Mouse (Mus musculus): Measurements from ENCODE around the gene Ngdn.

The Ngdn gene

GRCm38 (mm10) chr14:55003878-55004855 is 11.1 kb upstream of the Ngdn start:
- H3K9me3 ChIP-seq (ENCODE audit: low read length) = no peaks in the 10 kb centered on the region
- H3K4me3 ChIP-seq (replicated peaks; ENCODE audit: low read length) = no peak overlapping the region
- TF ChIP-seq CTCF (conservative IDR thresholded peaks at IDR 0.05; ENCODE audit: low read length) = no peak
- TF ChIP-seq NANOG (IDR thresholded peaks at IDR 0.05; ENCODE audit: borderline replicate concordance, low read length) = no peak
- no peak for TF ChIP-seq POU5F1 (IDR thresholded peaks at IDR 0.05; ENCODE audit: borderline replicate concordance, low read length)
- H3K36me3 ChIP-seq (ENCODE audit: insufficient read depth, low read length) = no peaks in the 10 kb centered on the region
- H3K27me3 ChIP-seq (ENCODE audit: insufficient read depth, low read length) = 0 out of 2 replicates have a peak, but pooled peaks cover 6% of the 10 kb centered on the region
- H3K4me1 ChIP-seq (replicated peaks; ENCODE audit: low read depth, low read length) = peaks cover 24% of the 10 kb centered on the region

GRCm38 (mm10) chr14:55005506-55005905 is 9.7 kb upstream of the Ngdn start:
- Histone ChIP-seq H3K27me3 (ENCODE audit: insufficient read depth, low read length) (0 out of 2 replicates have a peak, but pooled peaks cover 4% of the 10 kb centered on the region), H3K4me3 (replicated peaks; ENCODE audit: low read length) (no peak overlapping the region), H3K36me3 (ENCODE audit: insufficient read depth, low read length) (no peaks in the 10 kb centered on the region), H3K4me1 (replicated peaks; ENCODE audit: low read depth, low read length) (peaks cover 24% of the 10 kb centered on the region), H3K9me3 (ENCODE audit: low read length) (no peaks in the 10 kb centered on the region)
- no peak for TF ChIP-seq CTCF (conservative IDR thresholded peaks at IDR 0.05; ENCODE audit: low read length)
- TF ChIP-seq POU5F1 (IDR thresholded peaks at IDR 0.05; ENCODE audit: borderline replicate concordance, low read length) = no peak
- no peak for TF ChIP-seq NANOG (IDR thresholded peaks at IDR 0.05; ENCODE audit: borderline replicate concordance, low read length)

DNA sequence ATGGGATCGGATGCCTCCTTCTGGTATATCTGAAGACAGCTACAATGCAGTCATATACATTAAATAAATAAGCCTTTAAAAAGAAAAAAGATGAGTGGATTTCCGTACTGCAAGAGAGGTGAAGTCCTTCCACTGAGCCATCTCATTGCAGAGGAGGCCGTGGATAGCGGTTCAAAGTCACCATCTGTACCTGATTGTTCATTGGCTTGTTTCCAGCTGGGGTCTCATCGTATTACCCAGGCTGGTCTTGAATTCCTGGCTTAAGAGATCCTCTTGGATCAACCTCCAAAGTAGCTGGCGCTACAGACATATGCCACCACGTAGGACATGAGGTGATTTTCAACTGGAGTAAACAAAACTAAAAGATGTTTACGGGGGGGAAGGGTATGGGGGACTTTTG is 9.3 kb upstream of the Ngdn start:
- TF ChIP-seq CTCF (conservative IDR thresholded peaks at IDR 0.05; ENCODE audit: low read length) (no peak), NANOG (IDR thresholded peaks at IDR 0.05; ENCODE audit: borderline replicate concordance, low read length) (no peak), POU5F1 (IDR thresholded peaks at IDR 0.05; ENCODE audit: borderline replicate concordance, low read length) (no peak)

GRCm38 (mm10) chr14:55006541-55006940 is 8.7 kb upstream of the Ngdn start:
- no peak for TF ChIP-seq CTCF (conservative IDR thresholded peaks at IDR 0.05; ENCODE audit: low read length)
- no peak for TF ChIP-seq POU5F1 (IDR thresholded peaks at IDR 0.05; ENCODE audit: borderline replicate concordance, low read length)
- TF ChIP-seq NANOG (IDR thresholded peaks at IDR 0.05; ENCODE audit: borderline replicate concordance, low read length) = no peak
- H3K4me1 ChIP-seq (replicated peaks; ENCODE audit: low read depth, low read length) = peaks cover 24% of the 10 kb centered on the region
- no peak overlapping the region for H3K4me3 ChIP-seq (replicated peaks; ENCODE audit: low read length)
- H3K27me3 ChIP-seq (ENCODE audit: insufficient read depth, low read length) = no peaks in the 10 kb centered on the region
- no peaks in the 10 kb centered on the region for H3K9me3 ChIP-seq (ENCODE audit: low read length)
- no peaks in the 10 kb centered on the region for H3K36me3 ChIP-seq (ENCODE audit: insufficient read depth, low read length)

More for the DNA sequence above, 9.3 kb upstream of the Ngdn start:
- no peaks in the 10 kb centered on the region for H3K27me3 ChIP-seq (ENCODE audit: insufficient read depth, low read length)
- no peaks in the 10 kb centered on the region for H3K36me3 ChIP-seq (ENCODE audit: insufficient read depth, low read length)
- no peak overlapping the region for H3K4me3 ChIP-seq (replicated peaks; ENCODE audit: low read length)
- H3K4me1 ChIP-seq (replicated peaks; ENCODE audit: low read depth, low read length) = peaks cover 24% of the 10 kb centered on the region
- H3K9me3 ChIP-seq (ENCODE audit: low read length) = no peaks in the 10 kb centered on the region

DNA sequence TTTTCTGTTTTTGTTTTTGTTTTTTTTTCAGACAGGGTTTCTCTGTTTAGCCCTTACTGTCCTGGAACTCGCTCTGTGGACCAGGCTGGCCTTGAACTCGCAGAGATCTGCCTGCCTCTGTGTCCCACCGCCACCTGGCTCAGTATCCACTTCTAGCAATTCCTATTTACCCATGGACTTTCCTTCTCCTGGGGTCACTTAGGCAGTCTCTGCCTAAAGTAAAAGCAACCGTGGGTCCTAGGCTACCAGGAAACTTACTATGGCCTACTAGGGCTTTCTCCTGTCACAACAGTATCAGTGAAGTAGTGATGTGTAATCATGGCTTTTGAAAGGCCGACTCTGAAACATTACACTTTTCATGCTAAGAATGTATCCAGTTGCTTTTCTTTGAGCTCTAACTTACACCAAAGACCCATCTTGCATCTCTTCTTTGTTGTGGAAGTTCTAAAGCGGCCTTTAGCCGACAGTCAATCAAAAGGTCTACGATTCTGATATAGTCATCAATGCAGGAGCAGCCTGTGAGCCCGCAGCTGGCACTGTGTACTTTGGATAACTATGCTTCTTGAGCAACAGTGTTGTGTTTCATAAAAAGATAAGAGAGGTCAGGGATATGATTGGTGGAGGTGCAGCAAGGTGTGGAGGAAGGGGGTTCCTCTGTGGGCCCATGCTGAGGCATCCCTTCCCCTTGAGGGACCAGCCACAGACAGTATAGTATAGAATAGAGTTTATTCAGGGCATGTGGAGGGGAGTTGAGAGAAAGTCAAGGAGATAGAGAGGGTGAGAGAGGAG is 7.9 kb upstream of the Ngdn start:
- TF ChIP-seq POU5F1 (IDR thresholded peaks at IDR 0.05; ENCODE audit: borderline replicate concordance, low read length) = no peak
- TF ChIP-seq CTCF (conservative IDR thresholded peaks at IDR 0.05; ENCODE audit: low read length) = no peak
- TF ChIP-seq NANOG (IDR thresholded peaks at IDR 0.05; ENCODE audit: borderline replicate concordance, low read length) = no peak
- Histone ChIP-seq H3K4me1 (replicated peaks; ENCODE audit: low read depth, low read length) (peaks cover 20% of the 10 kb centered on the region), H3K27me3 (ENCODE audit: insufficient read depth, low read length) (no peaks in the 10 kb centered on the region), H3K36me3 (ENCODE audit: insufficient read depth, low read length) (no peaks in the 10 kb centered on the region), H3K4me3 (replicated peaks; ENCODE audit: low read length) (no peak overlapping the region), H3K9me3 (ENCODE audit: low read length) (no peaks in the 10 kb centered on the region)

DNA sequence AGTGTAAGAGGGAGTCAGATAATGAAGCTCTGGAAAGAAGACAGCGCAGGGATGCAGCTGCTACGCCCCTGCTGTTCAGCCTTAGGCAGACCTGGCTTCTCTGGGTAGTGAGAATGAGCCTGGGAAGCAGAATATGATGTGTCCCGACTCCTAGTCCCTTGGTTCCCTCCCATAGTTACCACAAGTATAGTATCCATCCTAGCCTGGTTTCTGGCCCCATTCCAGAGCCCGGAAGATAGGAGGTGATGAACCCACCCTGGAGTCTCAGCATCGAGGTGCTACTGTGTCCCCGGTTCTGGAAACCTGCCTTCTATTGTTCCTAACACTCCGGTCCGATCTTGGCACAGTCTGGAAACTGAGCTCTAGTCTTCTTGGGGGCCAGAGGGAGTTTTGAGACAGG is 6.8 kb upstream of the Ngdn start:
- TF ChIP-seq CTCF (conservative IDR thresholded peaks at IDR 0.05; ENCODE audit: low read length) (no peak), NANOG (IDR thresholded peaks at IDR 0.05; ENCODE audit: borderline replicate concordance, low read length) (no peak), POU5F1 (IDR thresholded peaks at IDR 0.05; ENCODE audit: borderline replicate concordance, low read length) (no peak)
- Histone ChIP-seq H3K9me3 (ENCODE audit: low read length) (no peaks in the 10 kb centered on the region), H3K4me1 (replicated peaks; ENCODE audit: low read depth, low read length) (peaks cover 13% of the 10 kb centered on the region), H3K4me3 (replicated peaks; ENCODE audit: low read length) (no peak overlapping the region), H3K36me3 (ENCODE audit: insufficient read depth, low read length) (no peaks in the 10 kb centered on the region), H3K27me3 (ENCODE audit: insufficient read depth, low read length) (no peaks in the 10 kb centered on the region)

DNA sequence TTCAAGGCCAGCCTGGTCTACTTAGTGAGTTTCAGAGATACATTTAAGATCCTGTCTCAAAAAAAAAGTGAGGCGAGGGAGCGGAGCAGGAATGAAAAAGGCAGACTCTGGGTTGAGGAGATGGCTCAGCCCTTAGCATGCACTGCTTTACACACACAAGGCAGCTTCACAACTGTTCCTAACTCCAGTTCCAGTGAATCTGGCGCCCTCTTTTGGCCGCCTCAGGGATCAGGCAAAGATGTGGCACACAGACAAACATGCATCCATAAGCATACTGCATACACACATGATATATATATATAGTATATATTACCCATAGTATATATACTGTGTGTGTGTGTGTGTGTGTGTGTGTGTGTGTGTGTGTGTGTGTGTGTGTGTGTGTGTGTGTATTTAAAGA is 4.1 kb upstream of the Ngdn start:
- no peak for TF ChIP-seq POU5F1 (IDR thresholded peaks at IDR 0.05; ENCODE audit: borderline replicate concordance, low read length)
- peak; percentile 56 for TF ChIP-seq CTCF (conservative IDR thresholded peaks at IDR 0.05; ENCODE audit: low read length)
- Histone ChIP-seq H3K9me3 (ENCODE audit: low read length) (no peaks in the 10 kb centered on the region), H3K4me3 (replicated peaks; ENCODE audit: low read length) (no peak overlapping the region), H3K4me1 (replicated peaks; ENCODE audit: low read depth, low read length) (peaks cover 3% of the 10 kb centered on the region), H3K27me3 (ENCODE audit: insufficient read depth, low read length) (no peaks in the 10 kb centered on the region), H3K36me3 (ENCODE audit: insufficient read depth, low read length) (no peaks in the 10 kb centered on the region)

DNA sequence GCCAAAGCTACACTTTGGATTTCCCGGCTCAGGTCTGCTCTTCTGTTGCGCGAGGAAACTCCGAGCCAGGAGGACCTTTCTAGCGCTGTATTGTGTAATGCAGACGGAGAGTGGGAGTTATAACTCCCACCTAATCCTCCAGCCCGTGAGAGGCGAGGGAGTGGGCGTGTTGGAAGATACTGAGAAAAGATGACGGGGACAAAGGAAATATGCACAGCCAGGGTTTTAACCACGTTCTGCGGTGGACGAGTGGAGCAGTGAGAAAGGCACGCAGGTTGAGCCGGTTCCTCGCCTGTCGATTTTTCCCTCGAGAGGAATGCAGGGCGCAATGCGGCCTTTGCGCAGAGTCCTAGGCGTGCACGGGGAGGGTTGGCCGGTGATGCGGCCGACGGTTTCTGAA is 663 bp upstream of the Ngdn start:
- Histone ChIP-seq H3K9me3 (ENCODE audit: low read length) (no peaks in the 10 kb centered on the region), H3K27me3 (ENCODE audit: insufficient read depth, low read length) (no peaks in the 10 kb centered on the region), H3K4me3 (replicated peaks; ENCODE audit: low read length) (peak overlapping the region; percentile 92), H3K4me1 (replicated peaks; ENCODE audit: low read depth, low read length) (peaks cover 9% of the 10 kb centered on the region), H3K36me3 (ENCODE audit: insufficient read depth, low read length) (peaks cover 25% of the 10 kb centered on the region)
- no peak for TF ChIP-seq POU5F1 (IDR thresholded peaks at IDR 0.05; ENCODE audit: borderline replicate concordance, low read length)
- TF ChIP-seq NANOG (IDR thresholded peaks at IDR 0.05; ENCODE audit: borderline replicate concordance, low read length) = no peak
- no peak for TF ChIP-seq CTCF (conservative IDR thresholded peaks at IDR 0.05; ENCODE audit: low read length)

Data from E14TG2a.4 (cell line).